Mouse (Mus musculus) kidney, adult 2 months (tissue): ENCODE measurements around the gene Ggact.

Experiments
- CTCF ChIP-seq: fragments of 200-500 bp; conservative IDR thresholded peaks from 2 replicates; pipeline ENCODE4 v1.5.1; 2011; ENCODE audit warnings: low read depth, mild to moderate bottlenecking, control low read depth, low read length, moderate library complexity, mixed read lengths; ENCODE audit not compliant: insufficient read depth, insufficient read length
- POLR2A ChIP-seq: fragments of 200-500 bp; IDR thresholded peaks from one replicate; pipeline ENCODE4 v1.6.1; 2011; ENCODE audit warnings: low read depth, low read length, control low read depth

GRCm38 (mm10) chr14:122869831-122870230 lies 43.7 kb downstream of the Ggact start:
- TF ChIP-seq CTCF, result no peak
- no peak for TF ChIP-seq POLR2A
